Mouse (Mus musculus) stomach, embryonic 14.5 days (tissue): Measurements from ENCODE around the gene Uhrf1bp1. TPM values are rescaled to one million over a fixed set of nuclear protein-coding genes. Genes with fewer than 3 reads are reported as not detected.

ENCODE experiments used
- ATAC-seq: fragments of 200-750 bp; cut with Nextera tagmentation; 2 replicates; pipeline ENCODE4 v1.8.0; 2017; ENCODE audit warnings: low read depth, moderate TSS enrichment; ENCODE audit not compliant: insufficient number of reproducible peaks, insufficient read depth, low FRiP score
- H3K27ac ChIP-seq: fragments of 300-500 bp; sonication (generic); 2 replicates; pipeline ENCODE4 v1.5.1; 2014; ENCODE audit warnings: mild to moderate bottlenecking, low read length, moderate library complexity, mixed read lengths
- H3K27me3 ChIP-seq: fragments of 300-500 bp; sonication (generic); 2 replicates; pipeline ENCODE4 v1.6.1; 2014; ENCODE audit warnings: low read length, control low read depth, mixed read lengths; ENCODE audit not compliant: control insufficient read depth, insufficient read depth
- H3K36me3 ChIP-seq: fragments of 300-500 bp; sonication (generic); 2 replicates; pipeline ENCODE4 v1.6.1; 2014; ENCODE audit warnings: mild to moderate bottlenecking, control low read depth, low read length, moderate library complexity, mixed read lengths; ENCODE audit not compliant: control insufficient read depth, insufficient read depth
- H3K4me1 ChIP-seq: fragments of 300-500 bp; sonication (generic); 2 replicates; pipeline ENCODE4 v1.6.1; 2014; ENCODE audit warnings: low read length, control low read depth, mixed read lengths; ENCODE audit not compliant: control insufficient read depth, insufficient read depth
- H3K4me2 ChIP-seq: fragments of 300-500 bp; sonication (generic); replicated peaks from 2 replicates; pipeline ENCODE4 v1.6.1; 2014; ENCODE audit warnings: low read depth, low read length, control low read depth
- H3K4me3 ChIP-seq: fragments of 300-500 bp; sonication (generic); 2 replicates; pipeline ENCODE4 v1.5.1; 2014; ENCODE audit warnings: low read depth, low read length, control low read depth
- H3K9ac ChIP-seq: fragments of 300-500 bp; sonication (generic); replicated peaks from 2 replicates; pipeline ENCODE4 v1.6.1; 2014; ENCODE audit warnings: low read depth, mild to moderate bottlenecking, control low read depth, low read length, moderate library complexity, mixed read lengths
- H3K9me3 ChIP-seq: fragments of 300-500 bp; sonication (generic); 2 replicates; pipeline ENCODE4 v1.6.1; 2016; ENCODE audit warnings: low read depth, low read length, control low read depth; ENCODE audit not compliant: control insufficient read depth
- WGBS: fragments of 180-500 bp; shearing (Covaris S2); extraction: QIAGEN DNeasy Blood & Tissue Kit; methylation state at CpG from one replicate; pipeline ENCODE4 v1.1.7; 2014; 5-methylcytosine and 5-hydroxymethylcytosine counted together
- polyA plus RNA-seq: library from polyadenylated mRNA; unstranded; fragments of >200 nt; fragmentation: Nextera tagmentation; extraction: Ambion mirVana; gene quantifications from 2 replicates; pipeline ENCODE4 v1.2.1, GENCODE M21; 2014

Gene Uhrf1bp1
- polyA plus RNA-seq, 1 experiment from 2014 or later: 7.5 TPM

DNA sequence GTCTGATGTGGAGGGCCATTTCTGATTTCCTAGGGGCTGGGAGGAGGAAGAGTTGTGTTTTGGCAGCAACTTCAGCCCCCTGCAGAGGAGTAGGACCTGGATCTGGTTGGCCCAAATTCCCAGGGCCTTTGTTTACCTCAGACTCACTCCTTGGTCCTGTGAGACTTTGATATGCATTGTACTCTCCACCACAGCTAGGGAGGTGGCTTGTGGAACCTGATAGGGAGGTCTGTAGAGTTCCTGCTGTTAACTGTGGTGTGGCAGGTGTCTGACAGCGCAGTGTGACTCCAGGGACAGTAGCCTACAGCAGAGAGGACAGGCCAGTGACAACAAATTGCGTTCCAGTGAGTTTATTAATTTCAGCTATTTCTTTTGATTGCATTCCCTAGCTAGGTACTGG, 2.9 kb downstream of the Uhrf1bp1 start:
- H3K27me3 ChIP-seq: no peaks in the 10 kb centered on the region
- peaks cover 18% of the 10 kb centered on the region; the same call in 1 of the 2 replicates for H3K4me1 ChIP-seq
- H3K9me3 ChIP-seq: no peaks in the 10 kb centered on the region
- ATAC-seq: no peak
- no peak overlapping the region for H3K4me2 ChIP-seq
- no peak overlapping the region for H3K9ac ChIP-seq
- peaks cover 4% of the 10 kb centered on the region for H3K36me3 ChIP-seq
- no peak overlapping the region for H3K4me3 ChIP-seq
- 55% methylated on average over 2 of the region's 2 CpGs for WGBS
- H3K27ac ChIP-seq: no peak overlapping the region

DNA sequence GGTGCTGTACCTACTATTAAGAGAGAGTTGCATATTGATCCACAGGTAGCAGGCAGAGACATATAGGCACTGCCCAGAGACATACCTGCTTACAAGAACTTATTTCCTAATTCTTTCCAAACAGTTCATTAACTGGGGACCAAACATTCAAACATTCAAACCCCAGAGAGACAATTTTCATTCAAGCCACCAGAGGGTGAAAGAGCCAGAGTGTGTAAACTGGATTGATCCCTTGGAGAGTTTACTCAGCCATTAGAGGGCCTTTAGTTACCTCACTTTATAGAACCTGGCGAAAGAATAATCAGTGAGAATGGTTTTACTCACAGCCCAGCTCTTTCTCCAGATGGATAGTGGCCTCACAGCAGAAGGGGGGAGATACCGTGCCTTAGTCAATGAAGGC, 9.2 kb downstream of the Uhrf1bp1 start:
- WGBS: 67% methylated on average over 2 of the region's 2 CpGs
- H3K4me3 ChIP-seq: no peak overlapping the region
- no peak for ATAC-seq

DNA sequence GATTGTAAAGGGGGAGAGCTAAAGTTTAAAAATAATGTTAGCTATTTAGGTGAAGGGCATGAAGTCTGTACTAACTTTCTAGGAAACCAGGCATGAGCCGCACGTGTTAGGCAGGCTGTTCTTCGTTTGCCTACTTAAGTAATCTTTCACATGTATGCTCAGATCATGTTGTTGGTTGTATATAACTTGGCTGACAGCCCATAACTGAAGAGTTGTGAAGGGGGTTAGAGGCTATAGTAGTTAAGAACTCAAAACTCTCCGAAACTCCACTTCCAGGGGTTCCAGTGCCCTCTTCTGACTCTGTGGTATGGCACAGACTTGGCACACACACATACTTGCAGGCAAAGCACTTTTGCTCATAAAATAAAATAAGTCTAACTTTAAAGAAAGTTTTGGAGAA, 10.5 kb downstream of the Uhrf1bp1 start:
- Histone ChIP-seq H3K27me3 (no peaks in the 10 kb centered on the region), H3K4me2 (no peak overlapping the region), H3K9ac (no peak overlapping the region), H3K27ac (no peak overlapping the region), H3K4me3 (no peak overlapping the region), H3K9me3 (0 out of 2 replicates have a peak, but pooled peaks cover 3% of the 10 kb centered on the region), H3K4me1 (peaks cover 3% of the 10 kb centered on the region; the same call in 1 of the 2 replicates), H3K36me3 (no peaks in the 10 kb centered on the region; the same call in 1 of the 2 replicates)
- WGBS: 57% methylated on average over 4 of the region's 4 CpGs
- no peak for ATAC-seq

More for the DNA sequence above, 9.2 kb downstream of the Uhrf1bp1 start:
- H3K9me3 ChIP-seq: 0 out of 2 replicates have a peak, but pooled peaks cover 3% of the 10 kb centered on the region
- H3K27me3 ChIP-seq: no peaks in the 10 kb centered on the region
- H3K4me2 ChIP-seq: no peak overlapping the region
- H3K9ac ChIP-seq: no peak overlapping the region
- no peaks in the 10 kb centered on the region; the same call in 1 of the 2 replicates for H3K36me3 ChIP-seq
- H3K27ac ChIP-seq: no peak overlapping the region
- H3K4me1 ChIP-seq: peaks cover 3% of the 10 kb centered on the region; the same call in 1 of the 2 replicates

DNA sequence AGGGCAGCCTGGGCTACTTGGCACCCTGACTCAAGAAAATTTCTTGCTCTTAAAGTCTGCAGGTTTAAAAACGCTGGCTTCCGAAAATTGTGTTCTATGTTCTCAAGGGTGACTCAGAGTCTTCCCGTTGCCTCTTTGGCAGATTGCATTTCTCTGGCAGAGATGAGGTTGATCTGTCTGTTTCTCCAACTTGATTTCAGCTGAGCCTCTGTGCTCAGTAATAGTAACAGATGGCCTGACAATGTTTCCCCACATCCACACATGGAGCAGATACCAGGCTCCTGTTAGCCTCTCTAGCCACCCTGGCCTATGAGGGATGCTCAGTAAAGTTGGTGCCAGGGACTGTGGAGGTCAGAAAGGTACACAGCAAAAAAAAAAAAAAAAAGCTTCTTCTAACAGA, 15.6 kb downstream of the Uhrf1bp1 start:
- Histone ChIP-seq H3K4me2 (no peak overlapping the region), H3K27me3 (no peaks in the 10 kb centered on the region), H3K27ac (no peak overlapping the region), H3K9me3 (0 out of 2 replicates have a peak, but pooled peaks cover 3% of the 10 kb centered on the region), H3K4me1 (0 out of 2 replicates have a peak, but pooled peaks cover 3% of the 10 kb centered on the region), H3K9ac (no peak overlapping the region), H3K36me3 (no peaks in the 10 kb centered on the region; the same call in 1 of the 2 replicates), H3K4me3 (no peak overlapping the region)
- 94% methylated on average over 3 of the region's 3 CpGs for WGBS
- ATAC-seq: no peak

DNA sequence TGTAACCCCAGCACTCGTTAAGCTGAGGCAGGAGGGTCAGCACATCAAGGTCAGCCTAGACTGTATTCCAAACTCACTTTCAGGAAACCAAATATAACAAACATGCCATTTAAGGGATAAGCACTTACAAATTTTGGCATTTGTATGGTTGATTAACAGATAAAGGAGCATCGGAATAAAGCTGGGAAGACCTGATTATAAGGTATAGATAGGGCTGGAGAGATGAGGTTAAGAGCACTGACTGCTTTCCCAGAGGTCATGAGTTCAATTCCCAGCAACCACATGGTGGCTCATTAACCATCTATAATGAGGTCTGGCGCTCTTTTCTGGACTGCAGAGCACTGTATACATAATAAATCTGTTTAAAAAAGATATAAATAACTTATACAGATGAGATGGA, 17.3 kb downstream of the Uhrf1bp1 start:
- Histone ChIP-seq H3K9me3 (0 out of 2 replicates have a peak, but pooled peaks cover 3% of the 10 kb centered on the region), H3K4me2 (no peak overlapping the region), H3K27me3 (no peaks in the 10 kb centered on the region), H3K9ac (no peak overlapping the region), H3K4me1 (0 out of 2 replicates have a peak, but pooled peaks cover 3% of the 10 kb centered on the region), H3K36me3 (peaks cover 4% of the 10 kb centered on the region; the same call in 1 of the 2 replicates), H3K4me3 (no peak overlapping the region), H3K27ac (no peak overlapping the region)
- WGBS: 54% methylated on average over 3 of the region's 3 CpGs
- no peak for ATAC-seq

DNA sequence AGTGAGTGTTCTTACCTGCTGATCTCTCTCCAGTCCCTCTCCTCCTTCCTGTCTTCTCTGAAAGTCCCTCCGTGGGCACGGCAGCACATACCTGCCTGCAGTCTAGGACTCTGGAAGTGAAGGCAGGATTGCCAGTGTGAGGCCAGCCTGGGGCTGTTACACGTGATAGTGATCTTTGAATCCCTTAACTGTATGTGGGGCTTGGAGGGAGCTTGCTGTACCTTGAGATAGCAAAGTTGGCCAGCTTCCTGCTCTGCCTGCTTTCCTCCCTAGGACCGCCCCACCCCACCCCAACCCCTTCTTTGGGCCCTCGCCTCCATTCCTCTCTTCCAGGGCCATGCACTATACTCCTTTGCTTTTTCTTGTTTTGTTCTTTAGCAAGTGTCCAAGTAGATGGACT, 18.3 kb downstream of the Uhrf1bp1 start:
- no peak overlapping the region for H3K9ac ChIP-seq
- H3K4me3 ChIP-seq: no peak overlapping the region
- 62% methylated on average over 5 of the region's 5 CpGs for WGBS
- no peak overlapping the region for H3K4me2 ChIP-seq
- H3K36me3 ChIP-seq: peaks cover 10% of the 10 kb centered on the region; the same call in 1 of the 2 replicates
- 0 out of 2 replicates have a peak, but pooled peaks cover under 1% of the 10 kb centered on the region for H3K9me3 ChIP-seq
- H3K4me1 ChIP-seq: 0 out of 2 replicates have a peak, but pooled peaks cover 3% of the 10 kb centered on the region
- no peaks in the 10 kb centered on the region for H3K27me3 ChIP-seq
- no peak for ATAC-seq
- H3K27ac ChIP-seq: no peak overlapping the region; the same call in 1 of the 2 replicates

DNA sequence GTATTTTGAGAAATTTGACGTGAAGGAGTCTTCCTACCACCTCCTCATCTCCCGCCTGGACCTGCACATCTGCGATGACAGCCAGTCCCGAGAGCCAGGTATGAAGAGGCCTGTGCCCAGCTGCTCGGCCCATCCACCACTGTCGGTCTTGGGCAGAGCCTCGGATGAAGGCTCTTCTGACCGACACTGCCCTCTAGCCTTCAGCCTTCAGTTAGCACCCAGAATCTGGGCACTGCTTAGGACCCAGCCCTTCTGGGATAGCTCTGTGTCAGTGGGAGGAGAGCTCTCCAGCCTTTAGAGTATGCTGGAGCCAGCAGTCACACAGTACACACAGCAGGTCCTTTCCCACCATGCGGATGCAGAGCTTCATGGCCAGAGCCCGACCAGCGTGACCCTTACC, 25.3 kb downstream of the Uhrf1bp1 start:
- Histone ChIP-seq H3K27ac (no peak overlapping the region), H3K9me3 (no peaks in the 10 kb centered on the region), H3K9ac (no peak overlapping the region), H3K4me1 (no peaks in the 10 kb centered on the region), H3K36me3 (peaks cover 44% of the 10 kb centered on the region), H3K4me3 (no peak overlapping the region), H3K27me3 (no peaks in the 10 kb centered on the region), H3K4me2 (no peak overlapping the region)
- ATAC-seq: no peak
- 62% methylated on average over 11 of the region's 11 CpGs for WGBS

DNA sequence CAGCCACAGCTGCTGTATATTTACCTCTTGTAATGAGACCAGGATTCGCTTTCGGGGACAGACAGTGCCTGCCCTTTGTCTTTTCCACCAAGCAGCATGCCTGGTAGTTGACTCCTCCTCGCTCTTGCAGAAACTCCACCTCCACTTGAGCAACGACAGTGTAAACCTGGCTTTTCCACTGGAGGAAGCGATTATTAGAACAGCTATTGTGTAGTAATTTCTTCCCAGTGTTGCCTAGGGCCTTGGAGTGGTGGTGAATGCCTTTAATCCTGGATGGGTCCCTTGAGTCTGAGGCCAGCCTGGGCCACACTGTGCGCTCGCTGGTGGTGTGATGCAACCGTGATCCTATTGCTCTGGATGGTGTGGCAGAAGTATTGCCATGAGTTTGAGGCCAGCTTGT, 26.9 kb downstream of the Uhrf1bp1 start:
- no peak for ATAC-seq
- H3K36me3 ChIP-seq: peaks cover 51% of the 10 kb centered on the region
- no peaks in the 10 kb centered on the region for H3K4me1 ChIP-seq
- H3K27ac ChIP-seq: no peak overlapping the region
- H3K4me3 ChIP-seq: no peak overlapping the region
- H3K27me3 ChIP-seq: no peaks in the 10 kb centered on the region
- 91% methylated on average over 8 of the region's 8 CpGs for WGBS
- no peak overlapping the region for H3K4me2 ChIP-seq
- H3K9me3 ChIP-seq: no peaks in the 10 kb centered on the region
- H3K9ac ChIP-seq: no peak overlapping the region

DNA sequence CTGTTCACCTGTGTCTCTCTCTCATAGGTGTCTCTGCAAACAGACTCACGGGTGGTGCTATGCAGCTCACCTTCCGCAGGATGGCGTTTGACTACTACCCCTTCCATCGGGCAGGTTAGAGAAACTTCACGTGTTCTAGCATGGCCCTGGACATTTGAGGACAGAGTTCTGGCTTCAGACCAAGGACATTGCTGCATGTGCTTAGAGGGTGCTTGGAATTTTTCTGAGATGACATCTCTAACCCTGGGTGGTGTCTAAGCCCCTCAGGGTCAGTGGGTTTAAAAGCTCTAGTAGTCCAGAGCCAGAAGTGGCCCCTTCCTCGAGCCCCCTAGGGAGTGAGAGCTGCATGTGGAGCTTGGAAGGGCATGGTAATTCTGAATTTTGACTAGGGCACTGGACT, 27.8 kb downstream of the Uhrf1bp1 start:
- WGBS: 94% methylated on average over 6 of the region's 6 CpGs
- H3K4me1 ChIP-seq: no peaks in the 10 kb centered on the region
- no peak overlapping the region for H3K4me2 ChIP-seq
- no peak overlapping the region for H3K27ac ChIP-seq
- H3K36me3 ChIP-seq: peaks cover 51% of the 10 kb centered on the region
- ATAC-seq: no peak
- H3K27me3 ChIP-seq: no peaks in the 10 kb centered on the region
- H3K9ac ChIP-seq: no peak overlapping the region
- no peaks in the 10 kb centered on the region for H3K9me3 ChIP-seq
- H3K4me3 ChIP-seq: no peak overlapping the region
